Mouse (Mus musculus): ENCODE measurements around the gene Fmr1. TPM values are rescaled to one million over a fixed set of nuclear protein-coding genes. Genes with fewer than 3 reads are reported as not detected.

Gene Fmr1
- polyA plus RNA-seq, 1 experiment from 2014 or later: 68.0 TPM

DNA sequence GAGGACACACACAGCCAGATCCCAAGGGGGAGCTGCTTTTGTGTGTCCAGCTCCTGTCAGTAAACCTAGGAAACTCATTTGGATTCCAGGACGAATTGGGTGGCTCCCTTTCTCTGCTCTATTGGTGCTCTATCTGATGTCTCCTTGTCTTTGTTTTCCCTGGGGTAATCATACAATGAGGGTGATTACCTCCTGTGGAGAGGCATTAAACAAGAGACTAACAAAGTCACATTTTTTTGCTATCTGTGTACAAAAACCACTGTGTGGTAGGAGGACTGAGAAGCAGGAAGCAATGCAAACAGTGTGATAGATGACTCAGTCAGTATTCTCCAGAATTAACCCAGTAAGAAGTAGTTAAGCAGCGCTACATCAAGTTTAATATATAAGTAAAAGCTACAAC, 61.7 kb downstream of the Fmr1 start:
- no peak overlapping the region for H3K27ac ChIP-seq (replicated peaks; ENCODE audit: low read depth, low read length)
- no peaks in the 10 kb centered on the region for H3K36me3 ChIP-seq (ENCODE audit: control insufficient read depth, insufficient read depth, low read length)
- 73% methylated on average over 2 of the region's 2 CpGs for WGBS
- H3K4me2 ChIP-seq (ENCODE audit: low read depth, severe bottlenecking): no peak overlapping the region
- H3K27me3 ChIP-seq (ENCODE audit: control insufficient read depth, insufficient read depth, low read length): no peaks in the 10 kb centered on the region
- H3K4me1 ChIP-seq (ENCODE audit: control insufficient read depth, insufficient read depth, low read length): no peaks in the 10 kb centered on the region
- H3K9me3 ChIP-seq (ENCODE audit: control insufficient read depth, low read length): no peaks in the 10 kb centered on the region
- no peak overlapping the region for H3K4me3 ChIP-seq (ENCODE audit: low read depth, low read length)
- no peak overlapping the region for H3K9ac ChIP-seq (ENCODE audit: low read length)
- ATAC-seq (ENCODE audit: insufficient number of reproducible peaks, low FRiP score, low TSS enrichment, low read depth): no peak
- DNase-seq (ENCODE audit: low spot score): no peak

DNA sequence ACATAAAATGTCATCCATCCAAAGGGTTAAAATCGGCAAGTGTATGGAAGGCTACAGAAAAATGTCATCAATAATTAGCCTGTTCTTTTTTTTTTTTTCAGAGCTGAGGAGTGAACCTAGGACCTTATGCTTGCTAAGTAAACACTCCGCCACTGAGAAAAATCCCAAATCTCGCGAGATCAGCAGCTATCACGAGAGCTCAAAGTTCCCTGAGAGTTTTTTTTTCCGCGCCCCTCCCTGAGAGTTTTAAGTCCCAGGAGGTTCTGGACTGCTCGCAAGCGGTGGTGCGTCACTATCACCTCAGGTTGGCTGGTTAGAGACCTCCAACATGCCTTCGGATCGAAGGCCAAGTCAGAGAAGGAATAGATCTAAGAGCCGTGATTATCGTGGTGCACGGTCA, 83.3 kb downstream of the Fmr1 start, which contains the start of gene Fmr1nb:
Gene Fmr1nb (plus strand): TSS at position 234 of the 400 bp plus-strand sequence.
- WGBS: 81% methylated on average over 15 of the region's 15 CpGs

More for the DNA sequence above, 83.3 kb downstream of the Fmr1 start, which contains the start of gene Fmr1nb:
- Histone ChIP-seq H3K27me3 (ENCODE audit: control insufficient read depth, insufficient read depth, low read length) (no peaks in the 10 kb centered on the region), H3K4me1 (ENCODE audit: control insufficient read depth, insufficient read depth, low read length) (no peaks in the 10 kb centered on the region), H3K4me2 (ENCODE audit: low read depth, severe bottlenecking) (no peak within 1 kb of the TSS), H3K9ac (ENCODE audit: low read length) (no peak within 1 kb of the TSS), H3K36me3 (ENCODE audit: control insufficient read depth, insufficient read depth, low read length) (no peaks in the 10 kb centered on the region), H3K4me3 (ENCODE audit: low read depth, low read length) (no peak within 1 kb of the TSS), H3K27ac (replicated peaks; ENCODE audit: low read depth, low read length) (no peak within 1 kb of the TSS), H3K9me3 (ENCODE audit: control insufficient read depth, low read length) (no peaks in the 10 kb centered on the region)
- ATAC-seq (ENCODE audit: insufficient number of reproducible peaks, low FRiP score, low TSS enrichment, low read depth): no peak
- no peak for DNase-seq (ENCODE audit: low spot score)

Other genes with a start within 250 kb of the Fmr1 start
- not detected in 2 replicates for gene Fmr1nb, start 83.3 kb downstream of the Fmr1 start, polyA plus RNA-seq (2014; fragmentation: Nextera tagmentation; extraction: Ambion mirVana)
- gene Gm14698, start 142.6 kb downstream of the Fmr1 start, polyA plus RNA-seq (2014; fragmentation: Nextera tagmentation; extraction: Ambion mirVana): 2.9 and 4.4 TPM in 2 replicates
- not detected in 2 replicates for gene Gm6812, start 214.5 kb downstream of the Fmr1 start, polyA plus RNA-seq (2014; fragmentation: Nextera tagmentation; extraction: Ambion mirVana)